Mouse (Mus musculus) spleen, postnatal 10 days (tissue): ENCODE measurements around the gene Acadm.

Experiments used
- DNase-seq, 2 experiments: peaks; one replicate each; pipeline ENCODE4 v3.0.0; 2021 to 2022; ENCODE audit warnings: low spot score in 2 of 2

The Acadm gene

GRCm38 (mm10) chr3:153941613-153942012 is 2.8 kb downstream of the Acadm start:
- DNase-seq: no peak

DNA sequence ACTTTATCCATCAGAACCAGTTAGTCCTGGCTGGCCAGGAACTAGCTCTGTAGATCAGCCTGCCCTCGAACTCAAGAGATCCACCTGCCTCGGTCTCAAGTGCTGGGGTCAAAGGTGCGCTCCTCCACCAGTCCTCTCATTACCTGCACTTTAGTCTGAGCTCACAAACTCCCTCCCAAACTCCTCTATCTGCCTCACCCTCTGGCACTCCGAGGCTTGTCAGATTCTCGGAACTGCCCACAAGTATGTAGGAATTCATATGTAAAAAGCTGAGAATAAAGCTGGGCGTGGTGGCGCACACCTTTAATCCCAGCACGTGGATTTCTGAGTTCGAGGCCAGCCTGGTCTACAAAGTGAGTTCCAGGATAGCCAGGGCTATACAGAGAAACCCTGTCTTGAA is 3.9 kb downstream of the Acadm start:
- DNase-seq: no peak

DNA sequence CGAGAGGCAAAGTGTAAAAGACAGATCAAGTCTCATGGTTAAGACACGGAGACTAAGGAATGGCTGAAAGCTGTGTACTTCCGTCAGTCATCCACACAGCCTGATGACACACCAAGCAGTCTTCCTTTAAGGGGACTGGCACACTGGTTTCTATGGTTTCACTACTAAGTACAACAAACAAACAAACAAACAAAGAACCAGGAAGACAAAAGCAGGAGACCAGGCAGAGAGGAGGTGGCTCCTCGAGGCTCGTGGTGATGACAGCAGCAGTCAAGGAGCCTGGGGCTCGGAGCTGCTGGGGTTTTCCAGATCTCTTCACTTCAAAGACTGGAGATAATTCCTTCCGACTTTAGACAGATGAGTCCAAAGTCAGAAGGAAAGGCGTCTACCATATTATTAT is 4.4 kb downstream of the Acadm start:
- no peak for DNase-seq

GRCm38 (mm10) chr3:153937116-153937810 is 7.2 kb downstream of the Acadm start:
- DNase-seq: no peak

DNA sequence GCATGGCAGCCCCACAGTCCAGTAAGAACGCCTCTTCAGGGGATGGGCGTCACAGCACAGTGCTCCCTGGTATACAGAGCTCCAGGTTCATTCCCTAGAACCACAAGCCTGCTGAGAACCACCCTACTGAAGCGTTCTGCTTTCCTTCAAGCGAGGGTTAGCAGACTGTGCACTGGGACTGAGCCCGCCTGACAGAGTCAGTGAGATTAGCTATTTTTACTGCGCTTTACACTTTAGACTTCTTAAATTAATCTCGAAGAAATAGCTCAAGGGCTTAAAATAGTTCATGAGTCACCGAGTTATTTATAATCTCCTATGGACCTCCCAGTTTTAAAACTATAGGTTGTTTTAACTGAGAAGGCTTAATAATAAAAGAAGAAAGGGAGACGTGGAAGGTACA is 8.6 kb downstream of the Acadm start:
- no peak for DNase-seq

GRCm38 (mm10) chr3:153932461-153932860 is 12.0 kb downstream of the Acadm start:
- DNase-seq: no peak

DNA sequence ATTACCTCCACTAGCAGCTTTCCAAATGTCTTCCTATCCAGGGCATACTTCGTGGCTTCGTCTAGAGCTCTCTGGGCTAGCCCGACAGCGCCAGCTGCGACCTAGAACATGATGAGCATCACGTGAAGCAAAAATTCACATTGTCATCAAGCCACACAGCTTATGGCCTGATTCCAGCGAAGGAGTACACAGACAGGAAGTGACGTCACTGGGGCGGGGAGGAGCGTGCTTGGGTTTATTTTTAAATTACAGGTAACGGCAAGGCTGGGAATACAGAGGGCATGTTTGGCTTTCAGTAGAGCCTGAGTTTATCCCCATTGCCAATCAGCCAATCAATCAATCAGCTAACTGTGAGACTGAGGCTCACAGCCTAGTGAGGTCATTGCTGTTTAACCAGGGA is 14.9 kb downstream of the Acadm start:
- DNase-seq: no peak

DNA sequence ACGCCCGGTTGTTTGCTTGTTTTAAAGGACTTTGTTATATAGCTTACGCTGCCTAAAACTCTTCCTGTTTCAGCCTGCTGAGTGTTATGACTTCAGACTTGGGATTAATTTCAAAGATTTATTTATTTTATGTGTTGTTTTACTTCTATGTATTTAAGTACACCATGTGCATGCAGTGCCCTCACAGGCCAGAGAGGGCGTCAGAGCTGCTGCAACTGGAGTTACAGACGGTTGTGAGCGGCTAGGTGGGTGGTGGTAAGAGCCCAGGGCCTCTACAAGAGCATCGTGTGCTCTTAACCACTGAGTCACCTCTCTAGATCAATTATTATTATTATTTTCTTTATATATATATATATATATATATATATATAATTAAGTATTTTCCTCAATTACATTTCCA is 18.1 kb downstream of the Acadm start:
- no peak for DNase-seq

GRCm38 (mm10) chr3:153921147-153921910 is 23.1 kb downstream of the Acadm start:
- DNase-seq: no peak

- no peak for DNase-seq
Measured at GRCm38 (mm10) chr3:153917200-153917599, 27.2 kb downstream of the Acadm start.

DNA sequence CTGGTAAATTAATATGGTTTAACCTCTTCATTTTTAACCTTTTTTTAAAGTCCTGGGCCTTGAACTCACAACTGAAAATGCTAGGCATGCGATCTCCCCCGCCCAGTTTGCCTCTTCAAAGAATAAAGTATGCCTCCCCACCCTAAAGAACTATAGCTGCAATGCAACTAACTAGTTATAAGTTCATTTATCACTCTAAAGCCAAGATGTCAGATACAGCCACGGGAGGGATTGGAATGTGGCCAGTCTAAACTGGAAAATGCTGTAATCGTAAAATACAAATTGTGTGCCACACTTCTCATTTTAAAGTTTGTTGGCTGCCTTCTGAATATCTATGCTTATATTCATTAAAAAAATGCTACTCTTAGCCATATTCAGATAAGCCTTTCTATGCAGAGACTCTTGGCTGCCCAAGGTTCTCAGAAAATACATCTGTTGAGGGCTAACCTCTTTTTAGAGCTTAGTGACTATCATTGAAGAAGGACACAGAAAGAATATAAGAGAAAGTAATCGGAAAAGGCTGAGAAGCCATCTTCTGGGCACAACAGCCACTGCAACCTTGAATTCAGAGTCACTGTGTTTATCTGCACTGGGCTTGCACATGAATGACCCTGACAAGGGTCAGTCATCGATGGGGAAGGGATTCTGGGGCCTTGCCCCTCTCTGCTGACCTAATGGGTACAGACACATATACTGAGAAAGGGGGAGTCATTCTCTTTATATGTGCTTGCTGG is 30.8 kb downstream of the Acadm start:
- DNase-seq: no peak

DNA sequence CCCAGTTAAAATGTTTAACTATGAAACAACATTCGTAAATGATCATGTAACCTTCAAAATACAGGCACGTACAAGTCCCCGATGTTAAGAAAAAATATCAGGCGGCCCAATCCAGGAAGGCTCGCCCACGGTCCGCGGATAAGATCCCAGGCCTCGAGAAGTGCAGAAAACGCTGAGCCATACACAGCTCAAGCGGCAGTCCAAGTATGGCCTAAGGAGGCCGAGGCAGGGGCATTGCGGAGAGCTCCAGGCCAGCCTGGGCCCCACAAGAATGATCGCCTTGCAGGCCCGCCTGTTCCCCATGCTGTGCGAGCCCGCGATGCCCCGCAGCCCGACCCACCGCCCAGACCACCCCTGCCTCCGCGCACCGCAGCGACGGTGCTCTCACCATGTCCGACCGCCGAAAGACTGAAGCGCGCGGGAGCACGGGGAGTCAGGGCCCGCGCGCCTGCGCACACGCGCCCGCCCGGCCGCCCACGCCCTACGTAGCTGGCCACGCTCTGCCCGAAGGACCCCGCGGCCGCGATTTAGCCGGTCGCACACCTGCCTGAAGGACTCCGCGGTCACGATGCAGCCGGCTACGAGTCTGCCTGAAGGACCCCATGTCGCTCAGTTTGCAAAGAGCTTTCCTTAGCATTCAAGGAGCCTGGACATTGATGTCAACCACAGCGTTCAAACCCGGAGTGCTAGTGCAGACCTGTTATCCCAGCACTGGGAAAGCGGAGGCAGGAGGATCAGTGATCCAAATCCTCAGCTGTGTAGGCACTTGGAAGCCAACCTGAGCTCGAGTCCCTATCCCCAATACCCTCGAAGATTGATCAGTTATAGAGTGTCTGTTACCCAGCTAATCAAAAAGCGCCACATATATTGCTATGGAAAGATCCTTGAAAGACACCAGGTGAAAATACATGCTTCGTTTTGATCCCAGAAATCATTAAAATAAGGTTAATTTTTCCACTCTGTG is 31.6 kb downstream of the Acadm start, which contains the start of gene Rabggtb:
TSS of gene Rabggtb (minus strand) at position 464 of the 964 bp plus-strand sequence.
- peak; percentile 96 to 97 for DNase-seq

DNA sequence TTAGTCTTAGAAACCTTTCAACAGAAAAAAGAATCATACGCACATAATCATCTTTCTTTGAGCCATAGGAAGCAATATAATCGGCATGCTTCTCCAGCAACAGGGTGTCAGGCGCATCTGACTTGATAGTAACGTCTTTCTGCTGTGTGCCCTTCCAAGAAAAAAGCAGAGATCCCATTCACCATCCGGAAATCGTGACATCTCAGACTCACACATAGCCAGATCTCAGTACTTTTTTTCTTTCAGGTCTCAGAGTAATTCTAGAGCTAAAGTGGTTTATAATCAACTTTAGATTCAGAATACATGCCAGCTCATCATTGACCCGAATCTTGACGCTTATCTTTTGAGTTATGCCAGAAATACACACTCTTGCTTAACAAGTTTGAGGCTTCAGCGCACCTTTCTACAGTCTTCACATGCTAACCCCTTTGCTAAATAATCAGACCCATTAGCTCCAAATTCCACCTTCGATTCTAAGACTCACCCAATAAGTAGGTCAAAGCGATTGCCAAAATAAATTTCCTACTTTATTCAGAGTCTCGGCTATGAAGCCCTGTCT is 32.5 kb downstream of the Acadm start:
- no peak for DNase-seq

DNA sequence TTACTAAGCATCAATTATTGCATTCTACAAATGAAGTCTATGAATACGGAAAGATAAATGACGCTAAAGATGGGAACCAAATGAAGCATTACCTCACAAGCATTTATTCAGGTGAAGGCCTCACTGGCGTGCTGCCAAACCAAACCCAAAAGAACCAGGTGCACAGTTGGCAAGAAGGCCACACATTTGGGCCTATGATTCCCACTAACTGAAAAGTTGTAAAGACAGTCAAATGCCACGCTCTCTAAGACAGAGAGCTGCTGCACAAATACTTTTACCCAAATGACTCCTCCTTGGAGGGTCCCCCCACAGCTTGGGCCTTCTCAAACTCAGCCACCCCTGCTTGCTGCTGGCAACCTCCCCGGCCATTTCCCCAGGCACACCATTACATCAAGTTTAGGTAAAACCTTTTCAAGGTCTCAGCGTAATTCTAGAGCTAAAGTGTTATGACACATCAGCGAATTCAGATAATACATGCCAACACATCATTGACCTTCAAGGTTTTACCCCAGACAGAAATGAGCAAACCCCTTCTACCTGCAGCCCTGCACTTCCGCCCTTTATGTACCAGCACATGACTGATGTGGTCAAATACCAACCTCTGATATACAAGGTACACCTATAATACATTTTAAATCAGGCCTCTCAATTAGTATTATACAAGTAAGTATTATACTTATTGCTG is 33.1 kb downstream of the Acadm start:
- peak in 1 of 2 experiments; percentile 22 for DNase-seq

GRCm38 (mm10) chr3:153910489-153910888 is 33.9 kb downstream of the Acadm start:
- peak in 1 of 2 experiments; percentile 18 for DNase-seq

DNA sequence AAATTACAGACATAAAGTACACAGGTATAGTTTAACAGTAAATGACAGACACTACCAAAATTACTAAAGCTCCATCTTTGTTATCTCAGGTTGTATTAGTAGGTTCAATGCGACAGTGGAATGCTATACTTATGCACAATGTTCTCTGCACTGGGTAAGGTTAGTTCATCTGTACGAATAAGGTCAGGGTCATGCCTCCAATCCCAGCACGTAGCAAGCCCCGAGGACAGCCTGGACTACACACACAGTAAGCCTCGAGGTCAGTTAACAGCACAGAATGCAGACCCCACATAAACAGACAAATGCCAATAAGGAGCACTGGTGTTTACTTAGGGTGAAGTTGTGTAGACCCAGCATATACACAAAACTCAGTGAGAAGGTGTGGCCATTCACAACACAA is 35.5 kb downstream of the Acadm start:
- no peak for DNase-seq

DNA sequence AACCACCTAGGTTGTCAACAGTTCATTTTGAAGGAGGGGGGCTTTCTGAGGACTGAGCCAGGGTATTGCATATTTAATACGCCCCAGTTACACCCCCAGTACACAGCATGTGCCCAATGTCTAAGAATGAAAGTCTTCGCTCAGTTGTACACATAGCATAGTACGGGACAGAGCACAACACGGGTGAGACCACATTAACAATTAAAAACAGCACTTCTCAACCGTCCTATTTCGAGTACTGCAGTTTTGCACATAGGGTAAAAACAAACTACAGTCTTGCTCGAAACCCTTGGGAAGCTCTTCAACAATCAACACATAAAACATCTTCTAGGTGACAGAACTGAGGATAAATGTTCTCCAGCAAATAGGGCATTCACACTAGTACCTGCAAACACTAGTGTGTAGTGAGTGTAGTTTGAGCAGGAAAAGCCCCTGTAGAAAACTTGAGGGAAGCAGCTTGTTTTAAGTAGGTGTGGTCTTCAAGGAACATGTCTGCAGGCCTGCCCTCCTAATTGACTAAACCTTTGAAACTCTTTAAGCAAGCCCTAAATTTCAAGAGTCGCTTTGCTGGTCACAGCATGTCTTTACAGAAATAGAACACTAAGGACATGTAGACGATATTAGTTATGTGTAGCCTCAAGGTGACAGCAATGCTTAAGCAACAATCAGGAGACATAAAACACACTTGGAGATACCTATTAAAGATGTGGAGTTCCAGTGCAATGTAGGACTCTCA is 38.1 kb downstream of the Acadm start, which contains the start of gene Msh4:
TSS of gene Msh4 (minus strand) at position 3 of the 736 bp plus-strand sequence.
- DNase-seq: no peak

GRCm38 (mm10) chr3:153905251-153906135 is 38.9 kb downstream of the Acadm start:
- peak in 1 of 2 experiments; percentile 22 for DNase-seq

DNA sequence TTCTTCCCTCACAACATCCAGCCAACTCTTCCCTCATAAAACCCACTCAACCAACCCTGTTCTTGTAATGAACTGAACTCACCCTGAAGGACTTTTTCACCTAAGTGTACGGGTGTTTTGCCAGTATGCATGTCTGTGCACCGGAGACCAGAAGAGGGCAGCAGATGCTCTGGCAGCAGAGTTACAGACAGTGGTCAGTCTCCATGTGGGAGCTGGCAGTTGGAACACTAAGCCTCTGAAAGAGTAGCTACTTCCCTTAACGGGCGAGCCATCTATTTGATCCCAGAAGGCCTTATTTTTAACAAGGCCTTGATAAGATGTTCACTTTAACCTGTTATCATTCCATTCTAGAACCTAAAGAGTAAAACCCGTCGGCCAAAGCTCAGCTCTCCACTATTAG is 39.8 kb downstream of the Acadm start:
- DNase-seq: peak in 1 of 2 experiments; percentile 53
